Mouse (Mus musculus) olfactory bulb, adult 2 months (tissue): ENCODE measurements at regions not wholly inside any gene's neighbourhood (a gene's known extent, or its start where the extent isn't known, plus 50 kb on each side); places are given as distances from the start of the nearest gene placed in this dataset.
A peak's percentile ranks its signal among the peaks of the same experiment; 100 is the strongest.
"Not testable (repeated sequence)": the region's sequence is repeated elsewhere in the genome, so short reads cannot be mapped to it uniquely, and the experiment has no call there.

Experiments used
- H3K27ac ChIP-seq: fragments of 200-500 bp; 2 replicates; pipeline ENCODE4 v1.5.1; 2012; ENCODE audit warnings: low read depth, low read length; ENCODE audit not compliant: insufficient read depth
- H3K4me1 ChIP-seq: fragments of 200-500 bp; 2 replicates; pipeline ENCODE4 v1.6.1; 2012; ENCODE audit warnings: low read length; ENCODE audit not compliant: control insufficient read depth, insufficient read depth
- H3K4me3 ChIP-seq: fragments of 200-500 bp; 2 replicates; pipeline ENCODE4 v1.5.1; 2012; ENCODE audit warnings: mild to moderate bottlenecking, low read depth, low read length, moderate library complexity; ENCODE audit not compliant: insufficient read depth
- CTCF ChIP-seq: fragments of 200-500 bp; IDR thresholded peaks from 2 replicates; pipeline ENCODE4 v1.5.1; 2012; ENCODE audit warnings: low read depth, mild to moderate bottlenecking, low read length, moderate library complexity; ENCODE audit not compliant: insufficient read depth
- POLR2A ChIP-seq: fragments of 200-500 bp; IDR thresholded peaks from 2 replicates; pipeline ENCODE4 v1.6.1; 2012; ENCODE audit warnings: mild to moderate bottlenecking, low read depth, low read length, moderate library complexity; ENCODE audit not compliant: insufficient read depth
- WGBS: fragments of 180-500 bp; shearing (Covaris S2); methylation state at CpG from one replicate; pipeline ENCODE4 v1.1.7; 2018; 5-methylcytosine and 5-hydroxymethylcytosine counted together

- TF ChIP-seq POLR2A: no peak
- no peak for TF ChIP-seq CTCF
- Histone ChIP-seq H3K4me1 (no peaks in the 10 kb centered on the region), H3K4me3 (no peak overlapping the region), H3K27ac (no peak overlapping the region)
- 66% methylated on average over 12 of the region's 12 CpGs for WGBS
These were observed 121.7 kb upstream of the Ubl3 start for GRCm38 (mm10) chr5:148674281-148674680.

DNA sequence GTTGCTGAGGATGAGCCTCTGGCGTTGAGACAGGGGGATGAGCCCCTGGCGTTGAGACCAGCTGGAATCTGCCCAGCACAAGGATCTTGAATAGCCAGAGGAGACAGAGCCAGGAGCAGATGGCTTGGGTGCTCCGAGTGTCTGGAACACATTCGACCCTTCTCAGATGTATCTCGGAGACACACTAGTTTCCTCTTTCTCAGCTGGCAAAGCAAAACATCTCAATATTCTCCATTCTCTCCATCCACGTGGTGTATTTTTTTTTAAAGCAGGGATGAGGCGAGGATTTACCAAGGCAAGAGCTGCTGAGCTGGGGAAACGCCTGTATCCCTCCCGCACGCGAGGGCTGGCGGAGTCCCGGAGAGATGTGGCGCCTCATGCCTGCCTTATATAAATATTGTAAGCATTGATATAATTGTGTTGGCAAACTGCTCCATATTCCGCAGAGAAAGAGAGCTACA, 109.7 kb upstream of the Ubl3 start:
- peaks cover 9% of the 10 kb centered on the region for H3K4me1 ChIP-seq
- peak overlapping the region; percentile 2; the same call in 1 of the 2 replicates for H3K4me3 ChIP-seq
- H3K27ac ChIP-seq: no peak overlapping the region
- 23% methylated on average over 15 of the region's 15 CpGs for WGBS
- TF ChIP-seq POLR2A: no peak

DNA sequence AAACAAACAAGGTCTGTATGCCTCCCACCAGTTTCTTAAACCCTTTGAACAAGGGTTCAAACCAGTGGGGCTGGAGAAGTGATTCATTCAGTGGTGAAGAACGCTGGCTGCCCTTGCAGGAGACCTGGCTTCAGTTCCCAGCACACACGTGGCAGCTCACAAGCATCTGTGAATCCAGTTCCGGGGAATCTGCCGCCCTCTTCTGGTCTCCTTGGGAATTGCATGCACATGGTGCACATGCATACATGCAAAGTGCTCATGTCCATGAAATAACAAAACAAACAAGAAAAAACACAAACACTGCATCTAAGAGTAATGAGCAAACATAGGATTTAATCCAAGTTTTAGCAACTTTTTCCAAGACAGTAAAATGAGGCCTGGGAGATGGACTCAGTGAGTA, 108.5 kb upstream of the Ubl3 start:
- TF ChIP-seq POLR2A: no peak
- TF ChIP-seq CTCF: no peak
- H3K27ac ChIP-seq: no peak overlapping the region
- H3K4me1 ChIP-seq: peaks cover 9% of the 10 kb centered on the region
- whole genome bisulfite sequencing: 81% methylated on average over 4 of the region's 4 CpGs
- H3K4me3 ChIP-seq: no peak overlapping the region

- WGBS: 71% methylated on average over 4 of the region's 4 CpGs
These were observed 105.5 kb upstream of the Ubl3 start for GRCm38 (mm10) chr5:148657936-148658640.

DNA sequence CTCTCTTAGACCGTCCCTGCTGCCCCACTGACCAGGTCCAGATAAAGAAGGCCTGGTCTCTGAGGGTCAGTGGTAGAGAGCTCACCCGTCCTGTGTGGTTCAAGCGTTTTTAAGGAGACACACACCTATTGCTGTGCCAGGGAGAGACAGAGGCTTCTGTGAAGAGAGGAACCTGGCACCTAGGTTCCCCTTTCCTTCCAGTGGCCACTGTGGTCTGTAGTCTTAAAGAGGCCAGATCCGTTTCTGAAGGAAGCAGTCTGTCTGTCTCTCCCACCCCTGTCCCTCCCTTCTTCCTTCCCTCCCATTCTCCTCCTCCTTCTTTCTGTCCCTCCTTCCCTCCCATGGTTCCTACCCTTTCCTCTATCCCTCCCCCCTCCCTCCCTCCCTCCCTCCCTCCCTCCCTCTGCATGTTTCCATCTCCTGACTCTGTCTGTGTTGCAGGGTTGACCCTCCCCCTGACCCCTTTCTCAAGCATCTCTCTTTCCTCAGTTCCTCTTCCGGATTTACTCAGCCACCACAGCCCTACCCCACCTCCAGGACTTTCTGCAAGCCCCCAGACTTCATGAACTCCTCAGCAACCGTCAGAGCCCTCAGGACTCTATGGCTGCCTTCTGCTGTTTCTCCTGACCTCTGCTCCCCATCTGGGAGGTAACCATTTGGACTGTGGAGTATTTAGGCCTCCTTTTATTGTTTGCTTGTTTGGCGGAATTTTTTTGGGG, 100.1 kb upstream of the Ubl3 start:
- WGBS: 85% methylated on average over 7 of the region's 7 CpGs
- Histone ChIP-seq H3K27ac (no peak overlapping the region), H3K4me3 (no peak overlapping the region), H3K4me1 (no peaks in the 10 kb centered on the region)
- TF ChIP-seq CTCF (no peak), POLR2A (no peak)

More at GRCm38 (mm10) chr5:148657936-148658640, 105.5 kb upstream of the Ubl3 start:
- Histone ChIP-seq H3K4me3 (no peak overlapping the region), H3K4me1 (peaks cover 9% of the 10 kb centered on the region), H3K27ac (no peak overlapping the region)
- no peak for TF ChIP-seq CTCF
- TF ChIP-seq POLR2A: no peak

GRCm38 (mm10) chr5:148651736-148652135, 99.1 kb upstream of the Ubl3 start:
- 73% methylated on average over 4 of the region's 4 CpGs for WGBS
- no peak overlapping the region for H3K4me3 ChIP-seq
- H3K27ac ChIP-seq: no peak overlapping the region
- TF ChIP-seq CTCF (no peak), POLR2A (no peak)
- no peaks in the 10 kb centered on the region for H3K4me1 ChIP-seq

- 99% methylated on average over 7 of the region's 7 CpGs for WGBS
- not testable (repeated sequence) for H3K4me3 ChIP-seq, H3K4me1 ChIP-seq, H3K27ac ChIP-seq
These were observed 97.0 kb upstream of the Ubl3 start for GRCm38 (mm10) chr5:148649573-148649972.

- H3K27ac ChIP-seq: no peak overlapping the region
- no peak for TF ChIP-seq CTCF
- no peak for TF ChIP-seq POLR2A
- H3K4me1 ChIP-seq: no peaks in the 10 kb centered on the region
- 83% methylated on average over 9 of the region's 9 CpGs for WGBS
- no peak overlapping the region for H3K4me3 ChIP-seq
These were observed 96.5 kb upstream of the Ubl3 start for GRCm38 (mm10) chr5:148649123-148649522.

DNA sequence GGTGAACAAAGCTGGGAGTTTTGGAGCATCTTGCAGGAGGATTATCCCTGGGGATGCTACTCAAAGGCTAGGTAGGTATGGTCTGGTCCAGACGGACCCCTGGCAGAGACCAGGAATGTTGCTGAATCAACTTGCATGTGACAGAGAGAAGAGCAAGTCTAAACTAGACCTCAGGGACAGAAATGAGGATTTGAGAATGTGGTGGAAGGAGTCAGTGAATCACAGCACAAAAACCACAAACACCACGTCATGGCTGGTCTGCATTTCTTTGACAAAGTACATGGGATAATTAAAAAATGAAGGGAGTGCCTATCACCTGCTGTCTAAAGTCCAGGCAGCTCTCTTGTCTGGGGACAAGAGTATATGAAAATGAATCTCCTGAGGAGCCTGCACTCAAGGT, 95.1 kb upstream of the Ubl3 start:
- TF ChIP-seq POLR2A: no peak
- no peak for TF ChIP-seq CTCF
- Histone ChIP-seq H3K4me1 (no peaks in the 10 kb centered on the region), H3K27ac (no peak overlapping the region), H3K4me3 (no peak overlapping the region)
- 81% methylated on average over 2 of the region's 2 CpGs for WGBS
